Mouse (Mus musculus) erythroblast, adult 5-6 weeks (primary cell): ENCODE measurements around the gene Gm17409. TPM values are rescaled to one million over a fixed set of nuclear protein-coding genes. Genes with fewer than 3 reads are reported as not detected.

Experiments used
- ATAC-seq: replicated peaks from 2 replicates; pipeline ENCODE4 v1.8.0; 2016; ENCODE audit warnings: moderate number of reproducible peaks, mild to moderate bottlenecking, moderate TSS enrichment, inconsistent platforms; ENCODE audit not compliant: poor library complexity, low FRiP score, severe bottlenecking
- total RNA-seq, 2 experiments: library from RNA; stranded (forward) in 1 of 2; stranded (reverse) in 1 of 2; fragments of 150-400 nt in 1 of 2; fragments of 200-764, 138-1000 nt in 1 of 2; gene quantifications; 2 replicates each; pipeline versions ENCODE4 v1.2.3 to v1.2.4; 2015 to 2017; ENCODE audit warnings: low replicate concordance in 2 of 2

Gene Gm17409
- not detected in 2 replicates for total RNA-seq (2015; ENCODE audit: low replicate concordance)
- total RNA-seq (2017; ENCODE audit: low replicate concordance), result 1.4 TPM in 1 of 2 replicates, not detected in the other

DNA sequence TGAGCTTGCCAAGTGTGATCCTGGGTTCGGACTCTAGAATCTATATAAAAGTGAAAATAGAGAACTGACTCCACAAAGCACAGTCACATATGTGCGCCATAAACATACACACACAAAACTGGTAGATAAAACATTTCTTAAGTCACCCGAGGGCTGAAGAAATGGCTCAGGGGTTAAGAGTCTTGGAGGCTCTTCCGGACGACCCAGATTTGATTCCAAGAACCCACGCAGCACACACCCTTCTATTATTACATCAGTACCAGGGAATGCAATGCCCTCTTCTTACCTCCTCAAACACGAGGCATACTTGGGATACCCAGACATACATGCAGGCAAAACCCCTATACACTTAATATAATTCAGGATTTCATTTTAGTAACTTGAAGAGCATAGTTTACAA lies at the start of gene Gm17409:
Gene Gm17409, plus strand, starts transcription at position 301 of the 400 bp plus-strand sequence.
- ATAC-seq, result no peak

DNA sequence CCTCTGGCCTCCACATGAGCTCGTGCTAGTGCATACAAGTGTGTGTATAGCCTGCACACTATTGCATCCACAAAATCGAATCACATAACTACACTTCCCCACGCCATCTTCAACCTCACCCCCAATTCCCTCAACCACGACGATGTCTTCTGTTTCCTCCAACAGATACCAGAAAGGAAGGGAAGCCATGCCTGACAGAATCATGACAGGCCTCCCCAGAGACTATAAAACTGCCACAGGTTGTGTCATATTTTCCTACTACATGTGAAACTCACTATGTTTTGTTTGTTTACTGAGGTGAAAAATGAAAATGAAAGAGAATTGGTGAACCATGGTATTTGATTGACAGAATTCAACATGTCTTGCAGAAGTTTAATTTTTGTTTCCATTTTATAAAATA lies 46.6 kb upstream of the Gm17409 start:
- no peak for ATAC-seq

DNA sequence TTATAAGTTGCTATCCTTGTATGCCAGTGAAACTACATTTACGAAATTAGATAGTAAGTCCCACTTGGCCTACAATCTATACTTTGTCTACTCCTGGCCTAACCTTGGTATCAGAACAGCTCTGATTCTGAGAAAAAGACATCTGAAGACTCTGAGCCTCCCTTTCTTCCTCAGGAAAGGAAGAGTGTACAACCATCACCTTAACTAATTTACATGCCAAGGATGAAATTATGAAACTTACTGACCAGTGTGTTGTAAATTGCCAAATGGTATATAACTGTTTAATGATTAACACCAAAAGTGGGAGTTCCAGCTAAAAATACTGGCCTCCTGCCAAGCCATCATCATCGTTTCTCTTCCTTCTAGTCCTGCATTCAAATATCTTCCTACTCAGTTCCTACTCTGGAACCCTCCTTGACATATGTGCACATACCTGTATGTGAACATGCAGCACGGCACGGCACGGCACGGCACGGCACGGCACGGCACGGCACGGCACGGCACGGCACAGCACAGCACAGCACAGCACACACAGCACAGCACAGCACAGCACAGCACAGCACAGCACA lies 44.4 kb upstream of the Gm17409 start:
- ATAC-seq, result no peak

- no peak for ATAC-seq
These were observed 37.7 kb upstream of the Gm17409 start for GRCm38 (mm10) chr2:58432211-58432610.

DNA sequence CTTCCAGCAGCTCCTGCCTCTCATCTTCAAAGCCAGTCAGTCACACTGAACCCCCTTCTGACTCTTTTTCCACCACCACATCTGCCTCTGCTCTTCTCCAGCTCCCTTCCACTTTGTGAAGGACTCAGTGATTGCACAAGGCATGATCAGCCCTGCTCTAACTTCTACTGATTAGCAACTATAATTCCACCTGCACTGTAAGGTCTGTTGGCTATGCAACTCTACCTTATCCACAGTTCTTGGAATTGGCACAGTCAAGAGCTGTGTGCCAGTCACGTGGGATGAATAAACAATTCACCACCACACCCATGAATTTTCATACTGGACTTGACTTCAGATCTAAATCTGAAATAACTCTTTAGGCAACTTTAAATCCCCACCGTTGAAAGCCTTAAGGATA lies 36.6 kb upstream of the Gm17409 start:
- no peak for ATAC-seq

DNA sequence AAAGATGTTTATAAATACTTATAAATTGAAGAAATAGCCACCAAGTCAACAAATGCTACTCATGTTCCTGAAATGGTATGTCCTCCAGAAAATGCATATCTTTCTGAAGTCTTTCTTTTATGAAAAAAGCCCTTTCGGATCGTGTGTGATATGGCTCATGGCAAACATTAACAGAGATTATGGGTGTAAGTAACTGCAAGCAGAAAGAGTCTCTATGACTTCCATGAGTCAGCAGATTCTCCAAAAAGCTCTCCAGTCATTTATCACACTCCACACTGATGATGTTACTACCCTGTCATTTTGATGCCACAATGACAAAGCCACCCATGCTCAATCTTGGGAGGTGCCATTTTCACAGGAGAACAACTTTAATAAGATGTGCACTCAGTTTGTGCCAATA lies 35.5 kb upstream of the Gm17409 start:
- ATAC-seq, result no peak

DNA sequence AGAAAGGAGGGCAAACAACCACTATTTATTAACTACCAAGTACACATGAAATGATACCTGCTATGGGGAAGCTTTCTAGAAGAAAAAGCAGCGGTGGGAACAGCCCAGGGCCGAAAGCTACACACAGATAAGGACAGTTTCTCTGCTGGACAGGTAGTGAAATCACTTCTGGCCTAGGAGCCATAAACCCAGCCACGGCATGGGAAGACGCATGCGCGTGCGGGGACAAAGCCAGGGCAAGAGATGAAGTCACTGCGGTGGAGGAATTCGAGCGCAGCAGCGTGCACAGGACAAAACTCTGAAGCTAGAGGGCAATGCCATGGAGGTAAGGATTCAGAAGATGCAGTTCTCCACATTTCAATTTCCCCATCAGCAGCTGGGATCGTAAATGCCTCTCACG lies 34.4 kb upstream of the Gm17409 start:
- no peak for ATAC-seq

- no peak for ATAC-seq
These were observed 33.0 kb upstream of the Gm17409 start for GRCm38 (mm10) chr2:58436911-58437310.

DNA sequence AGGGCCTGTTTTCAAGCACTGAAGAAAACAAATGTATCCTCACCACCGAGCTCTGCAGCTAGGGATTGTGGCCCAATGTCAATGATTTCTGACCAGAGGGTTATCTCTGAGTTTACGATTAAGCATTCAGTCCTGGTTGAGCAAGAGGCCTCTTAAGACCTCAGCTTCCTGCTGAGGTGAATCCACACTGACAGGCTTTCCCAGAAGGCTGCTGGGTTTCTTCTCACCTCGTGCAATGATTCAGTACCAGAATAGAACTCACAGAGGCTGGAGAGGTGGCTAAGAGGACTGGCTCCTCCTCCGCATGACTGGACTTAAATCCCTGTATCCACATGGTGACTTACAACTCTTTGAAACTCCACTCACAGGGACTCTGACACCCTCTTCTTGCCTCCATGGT lies 26.8 kb upstream of the Gm17409 start:
- ATAC-seq, result no peak

DNA sequence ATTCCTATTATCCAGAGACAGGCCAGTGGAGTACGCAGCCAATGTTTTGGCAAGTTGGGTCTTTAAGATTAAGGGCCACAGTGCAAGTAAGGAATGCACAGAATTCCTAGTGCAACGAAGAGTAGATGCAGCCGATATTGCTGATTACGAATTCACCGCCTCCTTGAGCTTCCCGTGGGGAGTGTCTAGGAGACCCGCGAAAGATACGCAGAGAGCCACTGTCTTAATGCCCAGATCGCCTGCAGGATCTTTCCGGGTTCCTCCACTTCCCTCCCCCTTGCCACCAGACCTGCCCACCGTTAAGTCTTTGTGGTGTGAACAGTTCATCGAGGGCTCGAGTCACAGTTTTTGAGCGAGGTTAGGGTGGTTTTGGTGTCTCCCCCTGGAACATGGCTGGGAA lies 22.9 kb upstream of the Gm17409 start:
- ATAC-seq, result no peak

DNA sequence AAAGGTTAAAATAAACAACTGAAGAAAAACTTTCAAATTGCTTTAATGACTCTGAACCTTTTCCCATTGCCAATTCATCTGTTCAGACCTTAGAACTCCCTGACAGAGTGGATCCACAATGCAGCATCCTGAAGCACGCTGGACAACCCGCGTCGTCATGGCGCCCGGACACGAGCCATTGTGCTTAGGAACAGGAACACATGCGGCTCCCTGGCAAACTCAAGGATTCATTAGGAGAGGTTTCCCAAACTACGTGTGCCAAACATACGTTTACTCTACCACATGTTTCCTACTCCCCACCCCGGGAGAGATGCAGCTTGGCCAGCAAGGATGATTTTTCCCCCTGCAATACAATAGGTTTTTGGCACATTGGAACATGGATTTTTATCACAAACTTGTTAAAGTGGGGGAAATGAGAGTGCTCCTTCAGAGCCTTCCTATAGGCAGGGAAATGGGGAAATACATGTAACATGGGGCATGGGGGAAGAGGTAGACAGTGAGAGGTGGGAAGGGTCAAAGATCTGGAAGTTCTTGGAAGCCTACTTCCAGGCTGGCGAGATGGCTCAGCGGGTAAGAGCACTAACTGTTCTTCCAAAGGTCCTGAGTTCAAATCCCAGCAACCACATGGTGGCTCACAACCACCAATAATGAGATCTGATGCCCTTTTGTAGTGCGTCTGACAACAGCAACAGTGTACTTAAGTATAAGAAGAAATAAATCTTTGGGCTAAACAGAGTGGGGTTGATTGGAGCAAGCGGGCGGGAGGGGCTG lies 15.6 kb upstream of the Gm17409 start:
- no peak for ATAC-seq

- ATAC-seq, result no peak
These were observed 13.0 kb upstream of the Gm17409 start for GRCm38 (mm10) chr2:58456843-58457487.

GRCm38 (mm10) chr2:58457488-58457865 lies 12.4 kb upstream of the Gm17409 start:
- ATAC-seq, result no peak

DNA sequence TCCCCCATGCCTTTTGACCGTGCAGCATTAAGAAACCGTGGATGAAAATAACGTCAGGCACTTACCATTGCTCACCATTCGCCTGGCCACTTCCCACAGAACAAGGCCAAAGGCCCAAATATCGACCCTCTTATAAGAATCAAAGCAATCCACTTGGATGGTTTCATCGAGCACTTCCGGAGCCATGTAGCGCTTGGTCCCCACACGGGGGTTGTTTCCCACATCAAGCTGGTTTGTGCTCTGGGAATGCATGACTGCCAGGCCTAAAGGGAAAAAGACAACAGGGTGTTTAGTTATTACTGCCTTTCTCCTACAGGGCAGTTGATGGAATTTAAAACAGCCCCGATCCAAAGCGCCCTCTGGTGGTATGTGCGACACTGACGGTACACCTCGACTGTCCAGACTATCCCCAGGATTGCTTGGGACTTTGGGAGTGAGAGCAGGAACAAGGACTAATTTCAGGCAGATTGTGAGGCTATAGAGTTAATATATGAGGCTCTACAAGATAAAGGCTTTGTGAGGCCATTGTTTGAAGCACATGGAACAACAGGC lies 11.0 kb upstream of the Gm17409 start:
- no peak for ATAC-seq

DNA sequence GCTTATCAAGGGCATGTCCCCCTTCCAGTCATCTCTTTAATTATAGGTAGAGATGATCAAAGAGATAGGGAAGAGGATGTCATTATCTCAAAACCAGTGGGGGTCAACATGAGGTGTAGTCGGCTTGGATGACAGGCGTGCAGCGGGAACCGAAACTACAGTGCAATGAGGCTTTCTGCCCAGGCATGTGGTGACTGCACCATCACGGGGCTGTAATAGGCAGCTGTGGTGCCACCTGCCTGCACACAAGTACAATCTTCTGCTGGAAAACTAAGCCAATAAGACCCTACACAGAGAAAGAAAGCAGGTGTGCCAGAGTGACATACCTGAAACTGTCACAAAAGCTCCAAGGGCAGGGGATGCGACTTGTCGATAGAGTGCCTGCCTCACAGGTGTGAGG lies 374 bp downstream of the Gm17409 start:
- no peak for ATAC-seq

DNA sequence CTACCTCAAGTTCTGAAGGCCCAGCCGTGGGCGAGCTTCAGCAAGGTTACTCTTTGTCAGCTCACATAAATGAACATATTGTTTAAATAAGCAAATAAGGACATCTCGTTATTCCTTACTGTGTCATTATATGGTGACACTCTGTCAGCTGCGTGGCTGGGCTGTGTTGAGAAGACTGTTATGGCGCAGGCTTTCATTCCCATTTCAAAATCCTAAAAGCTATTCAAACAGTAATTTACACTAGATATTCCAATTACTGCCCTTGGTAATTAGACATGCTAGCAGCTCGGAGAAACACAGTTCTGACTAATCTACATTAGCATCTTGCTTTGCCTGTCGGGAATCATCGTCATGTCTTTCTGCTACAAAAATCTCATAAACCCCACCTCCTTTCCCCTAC lies 5.7 kb downstream of the Gm17409 start:
- ATAC-seq, result no peak

DNA sequence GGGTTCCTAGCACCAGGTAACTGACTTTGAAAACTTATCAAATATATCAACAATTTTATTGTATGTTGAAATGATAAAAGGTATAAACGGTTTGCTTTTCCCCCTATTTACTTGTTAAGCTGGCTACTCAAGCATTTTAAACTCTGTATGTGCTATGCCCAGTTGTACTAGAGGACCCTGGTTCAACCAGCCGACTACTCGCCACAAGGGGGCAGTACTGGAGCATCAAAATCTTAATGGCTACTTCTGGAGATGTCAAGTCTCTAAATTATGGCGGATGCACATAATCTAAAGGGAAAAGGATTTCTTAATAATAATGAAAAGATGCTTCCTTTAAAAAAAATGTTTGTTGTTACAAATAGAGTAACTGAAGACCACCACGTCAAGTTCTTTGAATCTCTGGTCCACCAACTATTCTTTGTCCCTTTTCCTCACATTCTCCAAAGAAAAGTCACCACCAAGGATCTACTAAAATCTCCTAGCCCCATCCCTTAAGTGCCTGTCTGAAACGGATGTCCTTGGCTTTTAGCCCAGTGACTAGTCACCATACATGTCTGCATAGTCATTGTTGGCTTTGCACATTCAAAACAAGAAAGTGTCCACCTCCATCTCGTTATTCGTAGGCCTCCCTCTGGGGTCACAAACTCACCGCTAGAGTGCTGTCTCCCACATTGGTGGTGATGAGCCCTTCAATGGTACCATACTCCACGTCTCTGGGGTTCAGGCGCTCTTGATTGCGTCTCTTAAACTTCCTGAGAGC lies 7.2 kb downstream of the Gm17409 start:
- ATAC-seq, result no peak

- ATAC-seq, result no peak
These were observed 8.2 kb downstream of the Gm17409 start for GRCm38 (mm10) chr2:58478144-58478543.

DNA sequence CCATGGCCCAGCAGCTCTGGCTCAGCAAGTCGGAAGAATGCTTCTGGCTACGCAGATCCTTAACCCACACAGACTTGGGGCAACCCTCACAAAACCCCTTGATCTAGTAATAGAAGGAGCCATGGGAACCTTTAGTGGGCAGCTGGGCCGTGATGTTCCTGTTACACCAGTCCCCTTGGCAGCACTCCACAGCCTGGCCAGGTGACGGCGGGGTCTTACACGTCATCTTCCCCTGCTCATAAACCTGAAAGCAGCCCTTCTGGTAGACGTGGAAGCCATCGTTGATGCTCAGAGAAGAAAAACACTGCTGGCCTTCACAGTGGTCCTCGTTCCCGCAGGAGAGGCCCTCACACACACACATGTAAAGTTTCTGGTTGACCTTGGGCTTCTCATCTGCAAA lies 9.6 kb downstream of the Gm17409 start:
- ATAC-seq, result no peak

- no peak for ATAC-seq
These were observed 10.8 kb downstream of the Gm17409 start for GRCm38 (mm10) chr2:58480764-58481163.
